Mouse (Mus musculus): ENCODE results near the gene Lamc3.

- TF ChIP-seq CTCF (IDR thresholded peaks at IDR 0.05; ENCODE audit: control insufficient read depth, insufficient read depth, insufficient read length): no peak
- no peak for TF ChIP-seq FOSL1 (IDR thresholded peaks at IDR 0.05; ENCODE audit: insufficient read depth, low read length, poor library complexity, severe bottlenecking)
- no peak for TF ChIP-seq MYOD1 (IDR thresholded peaks at IDR 0.05; ENCODE audit: control insufficient read depth, insufficient read length, low read depth)
- no peak for TF ChIP-seq MYOG (IDR thresholded peaks at IDR 0.05; ENCODE audit: control insufficient read depth, extremely low read depth, insufficient read length)
Observed at GRCm38 (mm10) chr2:31945580-31945979, 58.5 kb downstream of the Lamc3 start.

Measured in C2C12 (cell line).